Mouse (Mus musculus): ENCODE results near the gene Ablim2. TPM values are rescaled to one million over a fixed set of nuclear protein-coding genes. Genes with fewer than 3 reads are reported as not detected.
A peak's percentile ranks its signal among the peaks of the same experiment; 100 is the strongest.

The Ablim2 gene
- polyA plus RNA-seq, 1 experiment from 2014 or later = 0.45 TPM

GRCm38 (mm10) chr5:35717946-35718345, 39.7 kb upstream of the Ablim2 start:
- Histone ChIP-seq H3K4me2 (ENCODE audit: low read depth, low read length) (no peak overlapping the region), H3K36me3 (replicated peaks; ENCODE audit: insufficient read depth, low read length) (peaks cover 5% of the 10 kb centered on the region; the same call in 1 of the 2 replicates), H3K27ac (ENCODE audit: low read depth) (no peak overlapping the region), H3K4me3 (ENCODE audit: low read depth, low read length) (no peak overlapping the region), H3K4me1 (ENCODE audit: insufficient read depth) (no peaks in the 10 kb centered on the region), H3K9ac (replicated peaks) (no peak overlapping the region), H3K27me3 (ENCODE audit: insufficient read depth, low read length) (no peaks in the 10 kb centered on the region), H3K9me3 (ENCODE audit: low read length) (no peaks in the 10 kb centered on the region)
- TF ChIP-seq CTCF (IDR thresholded peaks at IDR 0.05; ENCODE audit: low read depth) (peak; percentile 61), EP300 (IDR thresholded peaks at IDR 0.05; ENCODE audit: low read depth) (no peak)
- DNase-seq (peak; percentile 55), ATAC-seq (0 out of 2 replicates have a peak, but pooled peaks have one; percentile 20)
- WGBS (ENCODE audit: insufficient replicate concordance) = 58% methylated on average over 4 of the region's 4 CpGs

GRCm38 (mm10) chr5:35718817-35719216, 38.9 kb upstream of the Ablim2 start:
- H3K9ac ChIP-seq (replicated peaks) = no peak overlapping the region
- H3K9me3 ChIP-seq (ENCODE audit: low read length) = no peaks in the 10 kb centered on the region
- no peak for DNase-seq
- 69% methylated on average over 11 of the region's 11 CpGs for WGBS (ENCODE audit: insufficient replicate concordance)
- TF ChIP-seq CTCF (IDR thresholded peaks at IDR 0.05; ENCODE audit: low read depth) (0 out of 2 replicates have a peak, but pooled peaks have one; percentile 4), EP300 (IDR thresholded peaks at IDR 0.05; ENCODE audit: low read depth) (no peak)
- H3K4me1 ChIP-seq (ENCODE audit: insufficient read depth) = no peaks in the 10 kb centered on the region
- no peaks in the 10 kb centered on the region for H3K27me3 ChIP-seq (ENCODE audit: insufficient read depth, low read length)
- ATAC-seq = no peak
- peaks cover 7% of the 10 kb centered on the region; the same call in 1 of the 2 replicates for H3K36me3 ChIP-seq (replicated peaks; ENCODE audit: insufficient read depth, low read length)
- H3K4me2 ChIP-seq (ENCODE audit: low read depth, low read length) = no peak overlapping the region
- no peak overlapping the region for H3K27ac ChIP-seq (ENCODE audit: low read depth)
- no peak overlapping the region for H3K4me3 ChIP-seq (ENCODE audit: low read depth, low read length)

- no peak for ATAC-seq
- Histone ChIP-seq H3K27ac (ENCODE audit: low read depth) (no peak overlapping the region), H3K4me3 (ENCODE audit: low read depth, low read length) (no peak overlapping the region), H3K4me1 (ENCODE audit: insufficient read depth) (no peaks in the 10 kb centered on the region), H3K4me2 (ENCODE audit: low read depth, low read length) (no peak overlapping the region), H3K9ac (replicated peaks) (no peak overlapping the region), H3K36me3 (replicated peaks; ENCODE audit: insufficient read depth, low read length) (peaks cover 7% of the 10 kb centered on the region; the same call in 1 of the 2 replicates), H3K27me3 (ENCODE audit: insufficient read depth, low read length) (no peaks in the 10 kb centered on the region), H3K9me3 (ENCODE audit: low read length) (no peaks in the 10 kb centered on the region)
- TF ChIP-seq CTCF (IDR thresholded peaks at IDR 0.05; ENCODE audit: low read depth) (no peak), EP300 (IDR thresholded peaks at IDR 0.05; ENCODE audit: low read depth) (no peak)
- no peak for DNase-seq
These were observed 38.3 kb upstream of the Ablim2 start for GRCm38 (mm10) chr5:35719343-35719742.

- ATAC-seq (no peak), DNase-seq (peak; percentile 46)
- H3K27ac ChIP-seq (ENCODE audit: low read depth) = no peak overlapping the region
- no peak overlapping the region for H3K4me2 ChIP-seq (ENCODE audit: low read depth, low read length)
- 77% methylated on average over 1 of the region's 1 CpGs for WGBS (ENCODE audit: insufficient replicate concordance)
- no peaks in the 10 kb centered on the region for H3K9me3 ChIP-seq (ENCODE audit: low read length)
- H3K36me3 ChIP-seq (replicated peaks; ENCODE audit: insufficient read depth, low read length) = peaks cover 7% of the 10 kb centered on the region; the same call in 1 of the 2 replicates
- TF ChIP-seq CTCF (IDR thresholded peaks at IDR 0.05; ENCODE audit: low read depth) (no peak), EP300 (IDR thresholded peaks at IDR 0.05; ENCODE audit: low read depth) (no peak)
- no peak overlapping the region for H3K9ac ChIP-seq (replicated peaks)
- H3K4me3 ChIP-seq (ENCODE audit: low read depth, low read length) = no peak overlapping the region
- no peaks in the 10 kb centered on the region for H3K27me3 ChIP-seq (ENCODE audit: insufficient read depth, low read length)
- H3K4me1 ChIP-seq (ENCODE audit: insufficient read depth) = no peaks in the 10 kb centered on the region
These were observed 37.8 kb upstream of the Ablim2 start for GRCm38 (mm10) chr5:35719880-35720279.

- Histone ChIP-seq H3K4me3 (ENCODE audit: low read depth, low read length) (no peak overlapping the region), H3K27me3 (ENCODE audit: insufficient read depth, low read length) (no peaks in the 10 kb centered on the region), H3K27ac (ENCODE audit: low read depth) (no peak overlapping the region), H3K36me3 (replicated peaks; ENCODE audit: insufficient read depth, low read length) (peaks cover 7% of the 10 kb centered on the region; the same call in 1 of the 2 replicates), H3K9ac (replicated peaks) (no peak overlapping the region), H3K4me1 (ENCODE audit: insufficient read depth) (peaks cover 4% of the 10 kb centered on the region), H3K9me3 (ENCODE audit: low read length) (no peaks in the 10 kb centered on the region), H3K4me2 (ENCODE audit: low read depth, low read length) (no peak overlapping the region)
- TF ChIP-seq EP300 (IDR thresholded peaks at IDR 0.05; ENCODE audit: low read depth) (no peak), CTCF (IDR thresholded peaks at IDR 0.05; ENCODE audit: low read depth) (no peak)
- no peak for DNase-seq
- 83% methylated on average over 2 of the region's 2 CpGs for WGBS (ENCODE audit: insufficient replicate concordance)
- no peak for ATAC-seq
These were observed 35.7 kb upstream of the Ablim2 start for GRCm38 (mm10) chr5:35721933-35722332.

GRCm38 (mm10) chr5:35722654-35723053, 35.0 kb upstream of the Ablim2 start:
- no peak for TF ChIP-seq CTCF (IDR thresholded peaks at IDR 0.05; ENCODE audit: low read depth)
- no peak for TF ChIP-seq EP300 (IDR thresholded peaks at IDR 0.05; ENCODE audit: low read depth)
- WGBS (ENCODE audit: insufficient replicate concordance) = 20% methylated on average over 2 of the region's 2 CpGs
- no peak overlapping the region for H3K4me2 ChIP-seq (ENCODE audit: low read depth, low read length)
- no peak overlapping the region for H3K4me3 ChIP-seq (ENCODE audit: low read depth, low read length)
- no peak overlapping the region for H3K9ac ChIP-seq (replicated peaks)
- peaks cover 7% of the 10 kb centered on the region; the same call in 1 of the 2 replicates for H3K36me3 ChIP-seq (replicated peaks; ENCODE audit: insufficient read depth, low read length)
- H3K27ac ChIP-seq (ENCODE audit: low read depth) = peak overlapping the region; percentile 48; the same call in 1 of the 2 replicates
- H3K9me3 ChIP-seq (ENCODE audit: low read length) = no peaks in the 10 kb centered on the region
- no peaks in the 10 kb centered on the region for H3K27me3 ChIP-seq (ENCODE audit: insufficient read depth, low read length)
- DNase-seq = peak; percentile 33
- peak; percentile 55 for ATAC-seq
- H3K4me1 ChIP-seq (ENCODE audit: insufficient read depth) = peaks cover 4% of the 10 kb centered on the region
